Mouse (Mus musculus) adrenal gland, adult 2 months (tissue): ENCODE results near the gene Igdcc3. TPM values are rescaled to one million over a fixed set of nuclear protein-coding genes. Genes with fewer than 3 reads are reported as not detected.

Experiments
- polyA plus RNA-seq: library from polyadenylated mRNA; depleted of rRNA; stranded (reverse); fragments of >200 nt; gene quantifications from 2 replicates; pipeline ENCODE4 v1.2.3, GENCODE M21; 2012; rRNA removed
- total RNA-seq, 2 experiments: library from RNA; stranded (reverse); gene quantifications; 2 replicates each; pipeline ENCODE4 v1.2.3; 2021

The Igdcc3 gene
- total and polyA plus RNA-seq, 3 experiments = 1.1 to 2.6 (median 1.4) TPM

Other genes starting within 250 kb of the Igdcc3 start
- gene Slc24a1, start 189.6 kb upstream of the Igdcc3 start, total RNA-seq = not detected
- not detected in 2 replicates for gene Slc24a1, start 189.6 kb upstream of the Igdcc3 start, polyA plus RNA-seq
- gene Ints14, start 180.3 kb upstream of the Igdcc3 start, total RNA-seq = 10 to 100 TPM; 25.5 to 27.6 TPM
- 7.5 and 9.9 TPM in 2 replicates for gene Ints14, start 180.3 kb upstream of the Igdcc3 start, polyA plus RNA-seq
- 100 to 1,000 TPM; 255 to 306 TPM for gene Hacd3, start 119.5 kb upstream of the Igdcc3 start, total RNA-seq
- 177 and 180 TPM in 2 replicates for gene Hacd3, start 119.5 kb upstream of the Igdcc3 start, polyA plus RNA-seq
- gene Dpp8, start 108.8 kb upstream of the Igdcc3 start, total RNA-seq = 10 to 100 TPM; 85.8 to 89.5 TPM
- 26.4 and 39.7 TPM in 2 replicates for gene Dpp8, start 108.8 kb upstream of the Igdcc3 start, polyA plus RNA-seq
- gene Igdcc4, start 39.7 kb upstream of the Igdcc3 start, total RNA-seq = 10 to 100 TPM; 22.5 to 33.7 TPM
- gene Igdcc4, start 39.7 kb upstream of the Igdcc3 start, polyA plus RNA-seq = 37.5 and 38.9 TPM in 2 replicates
- 10 to 100 TPM; 13.5 to 22.3 TPM for gene Parp16, start 54.2 kb downstream of the Igdcc3 start, total RNA-seq
- 41.9 and 49.8 TPM in 2 replicates for gene Parp16, start 54.2 kb downstream of the Igdcc3 start, polyA plus RNA-seq
- gene Cilp, start 124.0 kb downstream of the Igdcc3 start, total RNA-seq = 1 to 10 TPM; 4.6 to 8.5 TPM
- 2.3 and 3.7 TPM in 2 replicates for gene Cilp, start 124.0 kb downstream of the Igdcc3 start, polyA plus RNA-seq
- gene Clpx, start 153.1 kb downstream of the Igdcc3 start, total RNA-seq = 10 to 100 TPM; 56.3 to 75.6 TPM
- gene Clpx, start 153.1 kb downstream of the Igdcc3 start, polyA plus RNA-seq = 20.2 and 26.2 TPM in 2 replicates
- 10 to 100 TPM; 14.2 to 16.8 TPM for gene Pdcd7, start 204.9 kb downstream of the Igdcc3 start, total RNA-seq
- 22.7 and 31.9 TPM in 2 replicates for gene Pdcd7, start 204.9 kb downstream of the Igdcc3 start, polyA plus RNA-seq
- under 1 TPM; 0.45 to 0.84 TPM for gene Ubap1l, start 219.9 kb downstream of the Igdcc3 start, total RNA-seq
- 0.73 and 1.3 TPM in 2 replicates for gene Ubap1l, start 219.9 kb downstream of the Igdcc3 start, polyA plus RNA-seq